Mouse (Mus musculus) gastrocnemius, postnatal 4 days (tissue): ENCODE measurements around the gene Cyp2t4. TPM values are rescaled to one million over a fixed set of nuclear protein-coding genes. Genes with fewer than 3 reads are reported as not detected.

Experiments
- DNase-seq, 2 experiments: peaks; one replicate each; pipeline ENCODE4 v3.0.0; 2021 to 2022; ENCODE audit warnings: low spot score in 2 of 2, mixed read lengths in 2 of 2
- long read RNA-seq, 2 experiments: library from polyadenylated mRNA; stranded (forward); transcript quantifications; one replicate each; pipeline ENCODE4 v2.0.0; 2021
- total RNA-seq, 2 experiments: library from RNA; stranded (reverse); gene quantifications; 2 replicates each; pipeline ENCODE4 v1.2.3; 2021

The Cyp2t4 gene
- not detected for total RNA-seq
- long read RNA-seq, experiment 1, partial matches to known transcripts = 0 of 2 reads
- long read RNA-seq, experiment 1, other reads (novel, unspliced or antisense) = 2 of 2 reads
- long read RNA-seq, experiment 2, partial matches to known transcripts = 0 of 1 reads
- long read RNA-seq, experiment 2, other reads (novel, unspliced or antisense) = 1 of 1 reads

DNA sequence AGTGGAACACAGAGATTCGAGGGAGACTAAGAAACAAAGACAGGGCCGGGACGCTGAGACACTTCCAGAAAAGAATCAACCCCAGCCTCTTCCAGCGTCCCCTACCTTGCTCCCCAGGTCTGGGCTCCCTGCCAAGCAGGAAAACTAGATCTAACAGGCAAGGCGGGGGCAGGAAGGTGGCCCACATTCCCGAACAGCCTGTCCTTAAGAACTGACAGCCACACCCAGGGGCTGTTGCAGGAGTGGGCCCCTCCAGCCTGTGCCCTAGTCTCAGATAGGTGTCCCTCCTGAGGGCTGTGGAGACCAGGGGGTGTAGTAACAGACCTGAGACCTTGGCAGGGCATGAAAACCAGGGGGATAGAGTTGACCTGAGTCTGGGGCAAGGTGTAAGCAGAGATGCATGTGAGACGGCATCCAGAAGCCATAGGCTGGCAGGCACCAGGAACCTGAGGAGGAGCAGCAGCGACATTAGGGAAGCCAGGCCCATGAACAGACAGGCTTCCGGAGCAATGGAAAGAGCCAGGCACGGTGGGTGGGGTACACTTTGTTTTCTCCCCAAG is at the start of gene Cyp2t4:
Cyp2t4 (plus strand) TSS at position 510 of the 560 bp plus-strand sequence.
- DNase-seq = no peak

DNA sequence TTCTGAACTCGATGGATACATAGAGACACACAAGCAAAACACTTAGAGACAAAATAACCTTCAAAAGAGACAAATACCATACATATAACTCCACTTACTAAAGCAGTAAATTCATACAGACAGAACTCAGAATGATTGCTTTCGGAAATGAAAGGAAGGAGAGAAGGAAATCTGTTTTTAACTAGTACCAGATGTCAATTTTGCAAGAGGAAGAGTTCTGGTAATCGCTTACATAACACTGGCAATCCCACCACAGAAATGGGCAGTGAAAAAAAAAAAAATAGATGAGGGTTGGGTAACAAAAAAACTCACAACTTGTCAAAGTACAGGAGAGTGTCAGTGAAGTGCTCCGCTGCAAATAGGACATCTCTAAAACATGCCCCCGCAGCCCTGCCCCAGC is 48.6 kb upstream of the Cyp2t4 start:
- DNase-seq = peak in 1 of 2 experiments; percentile 0

DNA sequence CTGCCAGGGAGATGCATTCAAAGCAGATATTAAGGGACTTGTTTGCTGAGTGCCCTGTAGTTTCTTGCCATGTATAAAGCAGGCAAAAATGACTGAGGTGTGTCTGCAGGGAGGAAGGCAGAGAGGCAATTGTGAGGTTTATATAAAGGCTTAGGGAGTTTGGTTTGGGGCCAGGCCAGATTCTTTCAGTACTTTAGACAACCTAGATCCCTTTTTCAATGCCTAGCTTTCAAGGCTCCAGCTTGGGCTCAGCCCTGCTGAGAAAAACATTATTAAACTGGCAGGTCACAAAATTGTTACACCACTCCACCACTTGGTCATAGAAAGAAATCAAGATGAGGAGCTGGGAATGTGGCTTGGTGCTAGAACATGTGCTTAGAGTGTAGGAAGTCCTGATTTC is 43.2 kb upstream of the Cyp2t4 start:
- no peak for DNase-seq

DNA sequence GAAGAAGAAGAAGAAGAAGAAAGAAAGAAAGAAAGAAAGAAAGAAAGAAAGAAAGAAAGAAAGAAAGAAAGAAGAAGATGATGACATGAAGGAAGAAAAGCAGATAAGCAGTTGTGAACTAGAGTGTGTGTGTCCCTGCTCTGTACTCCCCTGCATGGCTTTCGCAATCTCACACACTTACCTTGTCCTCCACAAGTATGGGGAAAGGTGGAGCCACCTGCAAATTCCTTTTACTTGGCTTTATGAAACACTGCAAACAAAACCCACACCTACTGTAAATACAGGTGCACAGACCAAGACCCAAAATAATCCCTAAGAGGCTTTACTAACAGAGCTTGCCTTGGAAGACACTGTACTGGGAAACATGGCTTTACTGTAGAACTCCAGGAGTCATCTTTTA is 42.5 kb upstream of the Cyp2t4 start:
- no peak for DNase-seq

DNA sequence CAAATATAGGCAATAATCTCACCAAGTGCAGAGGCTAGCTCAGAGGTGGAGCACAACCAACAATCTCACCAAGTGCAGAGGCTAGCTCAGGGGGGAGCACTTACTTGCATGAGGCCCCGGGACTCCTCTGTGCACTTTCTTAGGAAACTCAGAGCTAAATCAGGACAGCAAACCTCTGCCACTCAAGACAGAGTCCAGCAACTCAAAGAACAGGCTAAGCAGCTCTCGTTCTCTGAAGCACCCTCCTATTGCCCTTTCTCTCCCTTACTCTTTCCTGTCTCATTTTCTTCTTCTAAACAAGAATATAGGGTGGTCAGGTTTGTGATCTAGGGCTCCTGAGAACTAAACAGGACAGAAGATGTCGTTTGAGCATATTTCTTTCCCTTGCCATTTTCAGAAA is 41.5 kb upstream of the Cyp2t4 start:
- DNase-seq = no peak

DNA sequence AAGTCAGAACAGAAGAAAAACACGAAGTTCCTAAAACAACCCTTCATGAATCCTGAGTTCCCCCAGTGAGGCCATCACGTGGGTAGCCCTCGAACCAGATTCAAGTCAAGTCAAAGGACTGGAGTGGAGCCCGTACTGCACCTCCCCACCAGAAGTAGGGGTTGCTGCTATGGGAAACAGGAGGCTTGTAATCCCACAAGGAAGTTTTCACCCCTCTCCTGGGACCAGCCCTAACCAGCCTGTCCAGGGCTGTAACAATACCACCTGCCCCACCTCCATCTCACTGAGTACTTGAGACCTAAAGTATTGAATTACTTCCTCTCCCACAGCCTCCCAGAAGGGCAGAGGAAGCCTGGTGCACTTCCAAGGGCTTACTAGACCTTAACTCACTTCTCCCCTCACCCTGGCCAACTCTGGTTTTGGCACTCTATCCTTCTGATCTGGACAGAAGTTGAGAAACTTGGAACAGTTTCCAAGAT is 35.4 kb upstream of the Cyp2t4 start:
- no peak for DNase-seq

DNA sequence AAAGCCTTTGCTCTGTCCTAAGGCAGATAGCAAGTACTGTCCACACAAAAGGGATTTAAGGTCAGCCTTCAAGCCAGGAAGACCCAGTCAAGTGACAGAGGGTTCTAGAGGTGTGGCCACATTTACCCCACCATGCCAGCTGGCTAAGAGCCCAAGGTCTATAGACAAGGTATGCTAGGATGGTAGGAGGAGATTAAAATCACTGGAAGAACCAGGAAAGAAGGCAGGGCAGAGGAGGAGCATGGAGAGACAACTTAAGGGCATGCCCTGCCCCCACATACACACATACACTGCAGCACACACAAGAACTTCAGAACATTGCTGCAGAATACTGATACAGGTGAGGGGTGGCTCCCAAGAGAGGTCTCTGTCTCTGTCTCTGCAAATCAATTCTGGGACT is 33.8 kb upstream of the Cyp2t4 start, which contains the start of gene Cyp2f2:
Cyp2f2 (plus strand) TSS at position 234 of the 400 bp plus-strand sequence.
- DNase-seq = no peak

DNA sequence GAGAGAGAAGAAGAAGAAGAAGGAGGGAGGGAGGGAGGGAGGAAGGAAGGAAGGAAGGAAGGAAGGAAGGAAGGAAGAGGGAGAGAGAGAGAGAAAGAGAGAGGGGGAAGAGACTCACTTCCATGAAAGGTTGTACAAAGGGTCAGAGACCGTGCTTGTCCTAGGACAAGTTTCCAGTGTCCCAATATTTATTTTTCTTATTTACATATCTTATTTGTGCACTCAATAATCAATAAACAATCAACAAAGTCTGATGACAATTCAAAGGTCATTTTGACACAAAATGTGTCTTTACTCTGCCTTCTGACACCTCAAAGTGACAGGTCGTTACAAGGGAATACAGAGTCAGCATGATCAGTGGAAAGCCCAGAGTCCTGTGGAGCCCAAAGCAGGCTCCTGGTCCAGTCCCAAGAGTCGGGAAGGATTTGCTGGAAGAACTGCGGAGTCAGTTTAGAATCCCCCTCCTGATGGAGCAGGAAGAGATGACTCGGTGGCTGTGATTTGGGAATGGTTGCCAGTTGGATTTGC is 29.1 kb upstream of the Cyp2t4 start:
- DNase-seq = no peak

DNA sequence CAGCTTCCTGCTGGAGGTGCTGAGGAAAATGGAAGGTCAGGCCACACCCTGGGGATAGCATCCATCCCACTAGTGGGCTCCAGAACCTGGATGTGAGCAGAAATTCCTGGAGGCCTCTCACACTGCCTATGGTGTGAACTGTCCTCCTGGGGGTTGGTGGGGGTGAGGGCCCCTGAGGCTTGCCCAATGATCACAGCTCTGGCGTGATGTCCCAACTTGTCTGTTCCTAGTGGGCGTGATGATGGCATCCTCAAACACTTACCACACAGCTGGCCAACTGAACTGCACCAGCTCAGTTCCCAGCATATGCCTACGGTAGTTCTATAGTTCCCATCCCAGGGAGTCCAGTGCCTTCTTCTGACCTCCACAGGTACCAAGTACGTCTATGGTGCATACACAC is 28.5 kb upstream of the Cyp2t4 start:
- no peak for DNase-seq

DNA sequence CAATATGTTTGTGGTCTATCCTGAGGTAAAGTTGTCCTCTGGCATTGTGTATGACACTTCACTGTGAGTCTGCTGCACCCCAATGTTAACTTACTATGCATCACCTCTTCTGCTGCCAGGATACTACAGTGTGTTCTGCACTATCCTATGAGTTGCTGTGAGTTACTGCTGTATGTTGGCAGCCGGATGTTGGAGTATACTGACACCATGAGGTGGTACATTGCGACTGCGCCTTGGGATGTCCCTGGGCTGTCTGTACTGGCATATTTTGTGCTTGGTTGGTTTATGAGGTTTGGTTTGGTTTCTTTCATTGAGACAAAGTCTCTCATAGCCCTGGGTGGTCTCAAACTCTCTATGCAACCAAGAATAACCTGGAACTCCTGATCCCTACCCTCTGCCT is 25.4 kb upstream of the Cyp2t4 start:
- peak in 1 of 2 experiments; percentile 29 for DNase-seq

DNA sequence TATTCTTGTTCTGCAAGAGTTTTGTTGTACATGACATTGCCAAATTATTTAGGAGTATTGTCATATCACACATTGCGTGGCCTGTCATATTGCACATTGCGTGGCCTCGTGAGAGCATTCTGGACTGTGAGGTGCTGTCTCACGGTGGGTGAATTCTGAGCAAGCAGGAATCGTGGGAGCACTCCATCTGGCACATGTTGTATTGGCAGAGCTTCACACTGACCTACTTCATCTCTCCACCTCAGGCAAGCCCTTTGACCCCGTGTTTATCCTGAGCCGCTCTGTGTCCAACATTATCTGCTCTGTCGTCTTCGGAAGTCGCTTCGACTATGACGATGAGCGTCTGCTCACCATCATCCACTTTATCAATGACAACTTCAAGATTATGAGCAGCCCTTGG is 24.6 kb upstream of the Cyp2t4 start:
- no peak for DNase-seq

DNA sequence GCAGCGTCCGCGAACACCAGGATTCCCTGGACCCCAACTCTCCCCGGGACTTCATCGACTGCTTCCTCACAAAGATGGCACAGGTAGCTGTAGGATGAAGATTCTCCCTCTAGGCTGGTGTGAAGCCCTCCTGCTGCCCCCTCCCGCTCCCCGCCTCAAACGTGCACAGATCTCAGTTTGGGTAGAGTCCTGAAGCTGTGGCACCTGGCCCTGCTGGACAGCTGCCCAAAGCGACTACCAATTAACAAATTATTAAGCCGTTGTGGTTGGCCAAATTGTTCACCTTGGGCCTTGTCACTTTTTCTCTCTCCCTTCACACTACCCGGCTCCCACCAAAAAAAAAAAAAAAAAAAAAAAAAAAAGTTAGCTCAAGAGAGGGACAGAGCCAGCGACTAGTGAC is 23.7 kb upstream of the Cyp2t4 start:
- DNase-seq = no peak

DNA sequence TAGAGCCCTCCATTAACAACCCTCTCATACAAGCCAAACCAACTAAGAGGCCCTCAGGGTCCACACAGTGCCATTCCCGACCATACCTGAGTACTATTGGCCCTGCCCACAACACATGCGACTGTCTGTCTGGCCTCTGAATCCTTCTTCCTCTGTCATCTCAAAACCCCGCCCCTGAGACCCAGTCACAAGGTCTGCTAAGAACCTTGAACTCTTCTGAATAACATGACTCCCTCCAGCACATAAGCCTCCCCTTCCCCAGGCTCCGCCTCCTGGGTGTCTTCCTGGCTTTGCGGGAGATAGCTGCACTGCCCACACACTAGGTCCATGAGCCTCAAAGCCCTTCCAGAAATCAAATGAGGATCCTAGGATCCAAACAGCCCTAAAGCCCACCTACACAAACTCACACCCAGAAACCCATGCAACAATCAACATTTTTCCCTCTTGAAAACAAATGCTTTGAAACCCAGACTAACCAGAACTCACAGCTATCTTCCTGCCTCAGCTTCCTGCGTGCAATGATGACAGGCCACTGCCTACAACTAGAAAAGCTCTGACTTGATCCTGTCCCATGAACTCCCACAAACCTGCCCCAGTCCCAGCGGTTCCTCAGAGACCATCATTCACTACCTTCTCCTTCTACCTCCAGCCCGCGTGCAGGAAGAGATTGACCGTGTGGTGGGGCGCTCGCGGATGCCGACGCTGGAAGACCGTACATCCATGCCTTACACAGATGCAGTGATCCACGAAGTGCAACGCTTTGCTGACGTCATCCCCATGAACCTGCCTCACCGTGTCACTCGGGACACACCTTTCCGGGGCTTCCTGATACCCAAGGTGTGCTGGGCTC is 22.8 kb upstream of the Cyp2t4 start:
- no peak for DNase-seq

DNA sequence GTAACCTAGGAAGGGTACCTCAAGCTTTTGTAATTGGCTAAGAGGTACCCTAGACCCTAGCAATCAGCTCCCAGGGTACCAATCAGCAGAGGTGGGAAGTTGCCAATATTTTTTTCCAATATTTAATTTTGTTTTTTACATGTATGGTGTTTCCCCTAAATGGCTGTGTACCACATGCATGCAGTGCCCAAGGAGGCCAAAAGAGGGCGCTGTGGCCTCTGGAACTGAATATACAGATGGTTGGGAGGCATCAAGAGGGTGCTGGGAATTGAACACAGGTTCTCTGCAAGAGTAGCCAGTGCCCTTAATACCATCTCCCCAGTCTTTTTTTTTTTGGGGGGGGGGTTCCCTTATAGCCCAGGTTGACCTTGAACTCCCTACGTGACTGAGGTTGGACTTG is 22.1 kb upstream of the Cyp2t4 start:
- DNase-seq = no peak

DNA sequence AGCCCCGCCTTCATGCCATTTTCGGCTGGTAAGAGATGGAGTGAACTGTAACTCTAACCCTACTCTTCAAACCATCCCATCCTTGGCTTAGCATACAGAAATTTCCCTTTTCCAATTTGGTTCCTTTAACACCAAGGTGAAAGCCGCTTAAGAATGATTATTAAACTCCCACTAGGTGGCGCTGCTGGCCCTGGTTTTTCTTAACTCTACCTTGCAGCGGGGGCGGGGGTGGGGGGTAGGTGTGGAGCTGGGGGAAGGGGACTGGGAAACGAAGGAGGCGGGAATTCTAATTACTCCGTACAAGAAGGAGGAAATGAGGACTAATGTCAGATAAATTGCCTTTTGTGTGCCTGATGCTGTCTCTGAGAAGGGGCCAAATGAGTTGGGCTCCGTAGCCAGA is 20.9 kb upstream of the Cyp2t4 start:
- DNase-seq = peak in 1 of 2 experiments; percentile 54

DNA sequence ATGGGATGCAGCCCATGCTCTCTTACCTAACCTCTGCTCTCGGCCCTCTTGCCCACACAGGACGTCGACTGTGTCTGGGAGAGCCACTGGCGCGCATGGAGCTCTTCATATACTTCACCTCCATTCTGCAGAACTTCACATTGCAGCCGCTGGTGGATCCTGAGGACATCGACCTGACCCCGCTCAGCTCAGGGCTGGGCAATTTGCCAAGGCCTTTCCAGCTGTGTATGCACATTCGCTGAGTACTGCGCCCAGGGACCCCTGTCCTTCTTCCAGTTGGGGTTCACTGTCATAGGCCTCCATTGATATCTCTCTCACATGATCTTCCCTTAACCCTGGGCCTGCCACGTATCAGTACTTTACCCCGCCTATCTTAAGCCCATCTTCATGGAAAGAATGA is 20.4 kb upstream of the Cyp2t4 start:
- peak in 1 of 2 experiments; percentile 48 for DNase-seq

DNA sequence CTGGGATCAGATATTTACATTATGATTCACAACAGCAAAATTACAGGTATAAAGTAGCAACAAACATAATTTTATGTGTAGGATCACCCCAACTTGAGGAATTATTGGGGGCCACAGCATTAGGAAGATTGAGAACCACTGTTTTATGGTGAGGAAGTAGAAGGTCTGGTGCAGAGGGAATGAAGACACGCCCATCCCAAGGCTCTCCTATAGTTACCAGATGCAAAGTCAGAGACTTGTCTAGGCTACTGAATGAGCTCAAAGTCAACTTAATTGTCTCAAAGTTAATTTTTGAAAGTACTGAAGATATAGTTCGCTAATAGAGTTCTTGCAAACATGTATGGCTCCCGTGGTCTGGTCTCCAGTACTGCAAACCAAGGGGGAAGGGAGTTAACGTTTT is 19.8 kb upstream of the Cyp2t4 start:
- no peak for DNase-seq

DNA sequence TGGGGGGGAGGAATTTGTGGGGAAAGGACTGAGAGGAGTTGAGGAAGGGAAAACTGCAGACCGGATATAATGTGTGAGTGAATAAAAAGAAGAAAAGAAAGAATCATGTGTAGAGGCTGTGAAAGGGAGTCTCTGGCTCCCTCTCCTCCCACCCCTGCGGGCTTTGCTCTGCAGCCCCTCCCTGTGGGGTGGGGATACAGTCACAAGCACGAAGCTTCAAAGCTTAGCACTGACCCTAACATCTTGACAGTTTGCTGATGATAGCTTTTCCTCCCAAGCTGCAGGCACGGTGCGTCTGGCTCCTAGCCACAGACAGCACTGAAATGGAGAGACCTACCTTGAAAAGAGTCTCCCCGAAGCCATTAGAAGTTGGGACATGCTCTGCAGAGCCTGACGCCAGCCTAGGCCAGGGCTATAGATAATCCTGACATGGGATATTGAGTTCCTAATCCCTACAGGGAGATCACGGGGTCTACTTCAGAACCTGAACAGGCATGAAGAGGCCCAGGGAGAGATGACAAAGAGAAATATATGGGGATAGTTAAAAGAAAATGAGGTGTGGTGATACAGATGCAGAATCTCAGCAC is 17.0 kb upstream of the Cyp2t4 start:
- no peak for DNase-seq

DNA sequence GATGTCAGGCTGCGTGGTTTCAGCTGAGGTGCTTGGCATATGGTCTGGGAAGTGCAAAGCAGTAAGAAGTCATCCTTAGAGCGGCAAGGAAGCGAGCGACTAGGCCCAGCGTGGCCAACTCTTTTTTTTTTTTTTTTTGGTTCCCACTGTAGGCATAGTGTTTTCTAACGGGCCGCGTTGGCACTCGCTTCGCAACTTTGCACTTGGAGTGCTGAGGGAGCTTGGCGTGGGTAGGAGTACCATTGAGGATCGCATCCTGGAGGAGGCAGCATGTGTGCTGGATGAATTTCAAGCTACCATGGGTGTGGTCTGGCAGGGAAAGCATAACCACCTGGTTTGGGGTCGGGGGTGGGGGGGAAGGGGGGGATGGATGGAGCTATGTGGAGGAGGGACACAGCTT is 2.5 kb downstream of the Cyp2t4 start:
- DNase-seq = no peak

DNA sequence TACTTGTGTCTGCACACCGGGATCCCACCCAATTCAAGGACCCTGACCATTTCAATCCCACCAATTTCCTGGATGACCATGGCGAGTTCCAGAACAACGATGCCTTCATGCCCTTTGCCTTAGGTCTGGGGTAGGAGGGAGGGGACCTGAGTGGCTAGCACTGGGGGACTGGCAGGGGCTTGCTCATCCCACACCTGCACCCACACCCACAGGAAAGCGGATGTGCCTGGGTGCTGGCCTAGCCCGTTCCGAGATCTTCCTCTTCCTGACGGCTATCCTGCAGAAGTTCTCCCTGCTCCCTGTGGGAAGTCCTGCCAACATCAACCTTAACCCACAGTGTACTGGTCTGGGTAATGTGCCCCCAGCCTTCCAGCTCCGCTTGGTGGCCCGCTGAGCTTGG is 4.7 kb downstream of the Cyp2t4 start:
- no peak for DNase-seq

DNA sequence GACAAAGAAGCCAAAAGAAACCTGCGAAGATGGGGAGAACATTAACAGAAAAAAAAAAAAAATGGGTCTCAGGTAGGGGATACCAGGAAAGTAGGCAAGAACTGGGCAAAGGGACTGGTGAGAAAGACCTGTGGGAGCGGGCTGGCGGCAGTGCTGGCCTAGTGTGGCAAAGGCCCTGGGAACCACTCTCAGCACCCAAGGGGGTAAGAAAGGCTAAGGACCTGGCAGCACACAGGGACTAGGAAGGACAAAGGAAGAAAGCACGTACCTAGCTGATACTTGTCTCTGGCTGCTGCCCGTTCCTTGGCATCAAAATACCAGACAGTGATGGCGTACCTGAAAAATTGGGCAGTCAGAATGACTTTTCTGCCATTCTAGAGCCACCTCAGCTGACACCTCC is 5.7 kb downstream of the Cyp2t4 start:
- DNase-seq = no peak

DNA sequence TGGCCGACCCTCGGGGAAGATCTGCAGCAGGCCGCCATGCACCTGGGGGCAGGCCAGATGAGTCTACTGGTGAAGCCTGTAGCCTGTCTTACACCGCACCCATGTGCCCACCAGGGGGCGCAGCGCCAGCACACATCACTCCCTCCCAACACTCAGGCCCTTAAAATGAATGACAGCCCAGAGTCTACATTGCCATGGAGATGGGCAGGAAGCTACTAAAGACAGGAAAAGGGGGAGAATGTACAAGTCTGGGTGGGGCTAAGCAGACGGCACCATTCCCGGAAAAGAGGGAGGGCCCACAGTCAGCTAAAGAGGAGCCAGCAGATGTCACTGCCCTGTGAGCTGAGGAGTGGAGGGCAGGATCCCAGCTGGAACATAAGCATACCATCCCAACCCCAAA is 6.4 kb downstream of the Cyp2t4 start:
- peak; percentile 87 to 88 for DNase-seq
